Mouse (Mus musculus) right cerebral cortex, postnatal 25 days (tissue): ENCODE data around the gene Gphb5.
"Not testable (repeated sequence)": the region's sequence is repeated elsewhere in the genome, so short reads cannot be mapped to it uniquely, and the experiment has no call there.

Experiments
- DNase-seq: peaks from one replicate; pipeline ENCODE4 v3.0.0; 2022

Gene Gphb5

GRCm38 (mm10) chr12:75416681-75417080 is at the start of gene Gphb5:
TSS of gene Gphb5 (minus strand) at chr12:75416781.
- no peak for DNase-seq

DNA sequence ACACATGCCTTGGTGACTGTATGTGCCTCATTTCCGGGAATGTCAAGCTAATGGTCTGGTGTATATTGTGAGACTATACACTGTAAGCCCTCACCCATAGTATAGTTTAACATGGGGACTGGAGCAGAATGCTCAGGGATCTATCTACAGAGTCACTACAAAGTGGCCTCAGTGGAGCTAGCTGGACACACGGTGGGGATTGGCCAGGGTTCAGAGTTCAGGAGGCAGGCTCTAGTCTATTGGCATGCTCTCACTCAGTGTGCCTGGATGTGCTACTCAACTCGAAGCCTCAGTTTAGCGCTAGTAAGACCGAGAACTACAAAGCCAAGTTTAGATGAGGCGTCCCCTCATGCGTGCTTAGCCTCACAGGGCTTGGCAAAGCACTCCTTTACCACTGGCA is 49.6 kb upstream of the Gphb5 start:
- DNase-seq, result no peak

DNA sequence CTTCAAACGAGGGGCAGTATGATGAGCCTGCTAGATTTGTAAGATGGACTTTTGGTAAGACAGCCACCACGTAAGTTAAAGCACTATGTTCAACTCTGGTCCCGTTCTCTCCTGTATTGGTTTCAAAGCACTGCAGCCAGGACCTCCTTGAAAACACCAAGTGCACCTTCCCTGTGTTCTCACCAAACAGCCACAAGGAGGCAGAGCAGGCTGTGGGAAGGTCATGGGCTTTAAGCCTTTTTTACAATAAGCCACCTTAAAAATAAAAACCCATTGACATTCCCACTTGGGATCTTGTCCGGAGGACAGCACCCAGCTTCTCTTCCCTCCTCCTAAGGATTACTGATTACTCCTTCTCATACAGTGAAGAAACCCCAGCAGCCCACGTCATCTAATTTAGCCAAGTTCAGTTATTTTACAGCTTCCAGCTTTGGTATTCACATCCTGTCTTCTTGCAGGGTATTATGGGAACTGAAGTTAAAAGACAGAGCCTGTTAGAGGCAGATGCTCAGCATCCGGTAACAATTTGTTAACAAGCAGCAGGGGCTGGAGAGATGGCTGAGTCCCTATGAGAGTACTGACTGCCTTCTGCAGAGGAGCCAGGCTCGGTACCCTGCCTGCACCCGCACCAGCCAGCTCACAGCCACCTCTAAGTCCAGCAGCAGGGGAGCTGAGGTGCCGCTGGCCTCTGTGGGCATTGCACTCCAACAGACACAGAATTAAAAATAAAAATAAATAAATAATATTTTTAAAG is 47.6 kb upstream of the Gphb5 start:
- peak; percentile 43 for DNase-seq

GRCm38 (mm10) chr12:75460561-75460960 is 44.0 kb upstream of the Gphb5 start:
- DNase-seq, result no peak

GRCm38 (mm10) chr12:75459656-75460055 is 43.1 kb upstream of the Gphb5 start:
- DNase-seq, result no peak

DNA sequence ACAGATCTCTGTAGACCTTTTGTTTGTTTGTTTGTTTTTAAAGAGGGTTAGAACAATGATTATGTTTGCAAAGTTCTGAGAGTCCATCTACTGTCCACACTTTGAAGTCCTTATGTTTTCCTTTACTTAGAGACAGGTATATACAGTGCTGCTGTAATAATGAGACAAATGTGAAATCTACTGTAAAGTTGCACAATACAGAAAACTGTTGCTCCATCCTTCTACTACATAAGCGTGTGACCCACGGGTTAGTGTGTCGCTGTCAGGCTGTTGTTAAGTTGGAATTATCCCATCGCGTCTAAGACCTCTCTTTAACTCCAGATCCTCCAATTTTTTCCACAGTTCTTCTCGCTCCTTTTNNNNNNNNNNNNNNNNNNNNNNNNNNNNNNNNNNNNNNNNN is 36.9 kb upstream of the Gphb5 start:
- no peak for DNase-seq

DNA sequence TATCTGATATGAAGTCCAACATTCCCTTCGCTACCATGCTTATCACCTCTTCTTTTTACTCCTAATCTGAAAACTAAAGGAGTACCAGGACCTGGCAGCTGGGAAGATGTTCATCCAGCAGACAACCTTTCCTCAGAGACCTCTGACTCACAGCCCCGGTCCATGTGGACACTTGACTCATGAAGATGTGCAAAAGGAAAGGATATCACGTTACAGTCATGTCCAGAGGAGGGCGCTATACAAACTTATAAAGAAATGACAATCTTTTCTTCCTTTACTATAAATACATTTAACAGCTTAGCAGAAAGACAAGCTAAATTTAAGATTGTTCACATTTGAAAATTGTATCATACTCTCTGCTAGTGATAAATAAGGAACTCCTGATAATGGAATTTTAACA is 36.4 kb upstream of the Gphb5 start:
- DNase-seq, result no peak

GRCm38 (mm10) chr12:75450592-75450991 is 34.0 kb upstream of the Gphb5 start:
- no peak for DNase-seq

- no peak for DNase-seq
Observed at GRCm38 (mm10) chr12:75450011-75450410, 33.4 kb upstream of the Gphb5 start.

DNA sequence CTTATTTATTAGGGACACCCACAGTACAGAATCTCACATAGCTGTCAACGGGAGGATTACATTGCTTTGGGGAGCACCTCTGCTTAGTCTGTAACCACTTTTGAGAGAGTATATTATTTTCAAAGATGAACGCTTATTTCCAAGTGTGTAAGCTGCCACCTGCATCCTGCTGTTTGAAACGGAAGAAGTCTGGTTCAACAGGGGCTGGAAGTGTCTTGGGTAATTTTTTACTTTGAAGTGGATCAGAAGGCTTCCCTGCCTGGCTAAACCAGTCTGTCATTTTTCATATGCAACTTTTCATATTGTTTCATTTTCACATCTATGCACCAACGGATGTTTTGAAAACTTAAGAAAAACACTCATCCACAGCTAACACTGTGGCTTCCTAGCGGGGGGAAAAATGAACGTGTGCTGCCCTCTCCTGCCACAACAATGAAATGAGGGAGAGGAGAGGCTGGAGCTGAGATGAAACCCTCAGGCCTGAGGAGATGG is 32.9 kb upstream of the Gphb5 start:
- DNase-seq, result no peak

- no peak for DNase-seq
Observed at GRCm38 (mm10) chr12:75448921-75449320, 32.3 kb upstream of the Gphb5 start.

- no peak for DNase-seq
Observed at GRCm38 (mm10) chr12:75446245-75446644, 29.7 kb upstream of the Gphb5 start.

- DNase-seq, result not testable (repeated sequence)
Observed at GRCm38 (mm10) chr12:75432400-75432799, 15.8 kb upstream of the Gphb5 start.

DNA sequence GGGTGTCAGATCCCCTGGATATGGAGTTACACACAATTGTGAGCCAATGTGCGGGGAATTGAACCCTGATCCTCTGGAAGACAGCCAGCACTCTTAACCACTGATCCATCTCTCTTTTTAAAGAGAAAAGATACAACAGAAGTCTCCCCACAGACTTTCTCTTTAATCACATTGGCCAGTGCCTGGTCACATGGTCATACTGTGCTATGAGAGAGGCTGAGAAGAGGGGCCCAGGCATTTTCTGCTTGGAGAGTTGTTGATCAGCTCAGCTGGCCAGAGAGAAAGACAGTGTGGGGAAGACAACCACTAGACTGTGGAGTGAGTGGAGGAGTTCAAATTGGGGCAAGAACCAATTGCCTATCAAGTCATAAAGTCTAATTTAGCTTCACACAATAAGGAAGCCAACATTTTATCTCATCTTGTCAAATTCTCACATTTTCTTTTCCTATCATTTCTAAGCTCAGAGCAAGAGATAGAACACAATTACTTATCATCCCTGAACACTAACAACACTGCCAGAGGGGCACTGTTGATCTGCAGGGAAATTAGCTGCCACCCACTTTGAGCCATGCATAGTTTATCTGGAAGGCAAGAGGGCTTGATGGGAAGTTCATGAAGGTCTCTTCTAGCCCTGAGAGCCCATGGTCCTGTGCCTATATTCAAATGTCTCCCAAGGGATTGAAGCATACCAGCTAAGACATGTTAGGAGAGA is 13.3 kb upstream of the Gphb5 start:
- DNase-seq, result no peak

DNA sequence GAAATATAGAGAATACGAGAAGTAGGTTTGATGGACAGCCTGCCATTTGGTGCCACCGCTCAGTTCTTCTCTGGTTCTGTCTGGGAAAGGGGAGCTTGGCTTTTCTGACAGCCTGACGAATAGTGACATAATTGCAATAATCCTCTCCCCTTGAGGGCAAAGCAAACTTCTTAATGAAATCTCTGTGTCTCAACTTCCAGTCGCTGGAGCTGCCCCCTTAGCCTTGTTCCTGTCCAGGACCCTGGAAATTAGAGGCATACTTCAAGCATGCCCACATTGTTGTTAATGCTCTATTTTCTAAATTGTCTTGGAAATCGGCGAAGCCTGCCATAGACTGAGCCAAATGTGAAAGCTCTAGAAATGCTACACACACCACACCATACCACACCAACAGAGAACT is 12.1 kb upstream of the Gphb5 start:
- no peak for DNase-seq

DNA sequence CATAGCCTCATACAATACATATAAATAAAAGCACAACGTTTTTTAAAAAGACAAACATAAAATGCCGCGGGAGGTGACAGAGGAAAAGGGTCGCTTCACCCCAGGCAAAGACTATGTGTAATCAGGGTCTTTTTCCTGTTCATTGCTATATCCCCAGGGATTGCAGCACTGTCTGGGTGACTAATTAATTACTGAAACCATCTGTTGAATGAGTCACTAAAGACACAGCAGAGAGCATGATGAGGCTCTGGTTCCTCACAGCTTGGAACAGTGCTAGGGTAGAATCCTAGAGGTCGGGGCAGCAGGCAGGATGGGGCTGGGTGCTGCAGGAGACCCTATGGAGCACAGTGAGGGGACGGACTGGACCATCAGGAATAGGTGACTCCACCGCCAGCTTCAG is 9.3 kb upstream of the Gphb5 start:
- no peak for DNase-seq

DNA sequence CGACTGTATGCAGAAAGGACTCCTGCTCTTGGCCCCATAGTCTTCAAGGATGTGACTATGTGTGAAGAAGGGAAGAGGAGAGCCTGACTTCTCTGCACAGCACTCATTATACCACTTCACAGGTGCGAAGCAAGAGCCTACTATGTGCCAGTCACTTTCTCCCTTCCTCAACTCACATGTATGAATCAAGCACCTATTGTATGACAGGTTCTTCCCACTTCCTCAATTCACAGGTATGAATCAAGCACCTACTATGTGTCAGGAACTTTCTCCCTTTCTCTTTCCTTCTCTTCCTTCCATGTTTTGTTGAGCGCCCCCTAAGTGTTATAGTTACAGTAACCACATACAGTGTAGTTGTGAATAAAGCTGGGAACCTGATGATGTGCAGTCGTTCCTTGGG is 8.2 kb upstream of the Gphb5 start:
- no peak for DNase-seq

DNA sequence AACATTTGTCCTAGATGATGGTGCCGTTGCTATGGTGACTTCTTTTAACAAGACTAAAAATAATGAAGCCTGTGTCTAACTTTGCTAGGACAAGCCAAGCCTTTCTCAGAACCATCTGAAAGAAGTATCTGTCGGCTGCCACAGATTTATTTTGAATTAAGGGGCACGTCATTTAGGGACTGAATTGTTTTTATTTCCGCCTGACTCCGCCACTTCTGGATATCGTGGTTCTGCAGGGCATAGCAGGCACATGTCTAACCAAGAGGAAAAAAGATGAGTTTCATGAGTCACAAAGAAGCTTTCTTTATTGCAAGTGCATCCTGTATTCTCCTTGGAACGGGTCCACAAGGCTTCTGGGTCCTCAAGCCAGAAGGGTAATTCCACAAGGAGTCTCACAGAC is 7.8 kb upstream of the Gphb5 start:
- peak; percentile 14 for DNase-seq

- DNase-seq, result no peak
Observed at GRCm38 (mm10) chr12:75414991-75415390, 1.6 kb downstream of the Gphb5 start.

GRCm38 (mm10) chr12:75412964-75413363 is 3.6 kb downstream of the Gphb5 start:
- DNase-seq, result no peak

DNA sequence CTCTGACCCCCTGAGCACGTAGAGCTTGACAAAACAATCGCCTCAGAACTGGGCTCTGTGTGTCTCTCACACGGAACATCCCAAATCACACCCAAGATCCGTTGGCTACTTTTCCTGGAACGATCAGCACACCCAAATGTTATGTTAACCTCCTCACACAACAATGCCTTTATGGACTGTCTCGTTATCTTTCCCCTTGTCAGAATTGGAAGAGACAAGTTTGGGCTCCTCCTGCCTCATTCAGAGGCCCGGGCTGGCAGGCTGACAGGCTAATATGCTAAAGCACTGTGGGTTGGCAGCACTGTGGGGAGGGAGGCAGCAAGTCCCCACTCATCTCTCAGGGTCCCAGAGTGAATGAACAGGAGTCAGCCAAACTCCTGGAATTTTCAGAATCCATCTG is 19.5 kb downstream of the Gphb5 start:
- no peak for DNase-seq

GRCm38 (mm10) chr12:75396616-75397015 is 20.0 kb downstream of the Gphb5 start:
- no peak for DNase-seq

DNA sequence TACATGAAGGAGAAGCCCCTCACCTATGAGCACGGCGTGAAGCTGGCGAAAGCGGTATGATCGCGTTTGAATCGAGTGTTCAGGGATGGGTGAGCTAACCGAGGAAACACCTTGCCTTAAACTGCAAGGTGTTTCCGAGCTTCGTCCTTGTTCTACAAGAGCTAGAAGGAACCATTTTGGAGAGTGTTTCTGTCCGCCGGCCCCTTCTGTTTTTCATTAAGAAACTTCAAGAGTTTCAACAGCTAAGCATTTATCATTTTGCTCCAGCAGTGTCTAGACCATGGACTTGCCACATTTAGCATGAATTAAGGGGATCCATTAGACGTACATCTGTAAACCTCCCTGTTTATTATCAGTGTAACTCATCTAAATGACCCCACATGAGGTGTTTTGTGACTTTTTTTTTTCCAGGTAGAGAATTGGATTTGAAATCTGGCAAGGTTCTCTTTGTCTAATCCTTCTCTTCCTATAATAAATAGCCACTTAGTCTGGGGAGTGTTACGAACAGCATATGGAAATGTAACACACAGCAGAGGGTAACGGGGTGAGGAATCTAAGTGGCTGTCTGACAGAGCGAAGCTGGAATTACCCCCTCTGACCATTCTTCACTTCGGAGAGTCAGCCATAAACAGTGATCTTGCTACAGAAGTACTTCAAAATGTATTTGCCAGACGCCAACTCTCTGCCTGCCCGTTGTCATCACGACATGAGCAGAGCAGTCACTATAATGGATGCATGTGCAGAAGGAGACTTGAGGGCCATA is 22.4 kb downstream of the Gphb5 start:
- DNase-seq, result no peak

- DNase-seq, result no peak
Observed at GRCm38 (mm10) chr12:75391526-75391925, 25.1 kb downstream of the Gphb5 start.
